Mouse (Mus musculus): Measurements from ENCODE around the gene Col24a1. TPM values are rescaled to one million over a fixed set of nuclear protein-coding genes. Genes with fewer than 3 reads are reported as not detected.
"Not testable (repeated sequence)": the region's sequence is repeated elsewhere in the genome, so short reads cannot be mapped to it uniquely, and the experiment has no call there.

Gene Col24a1
- polyA plus RNA-seq, 1 experiment: not detected

DNA sequence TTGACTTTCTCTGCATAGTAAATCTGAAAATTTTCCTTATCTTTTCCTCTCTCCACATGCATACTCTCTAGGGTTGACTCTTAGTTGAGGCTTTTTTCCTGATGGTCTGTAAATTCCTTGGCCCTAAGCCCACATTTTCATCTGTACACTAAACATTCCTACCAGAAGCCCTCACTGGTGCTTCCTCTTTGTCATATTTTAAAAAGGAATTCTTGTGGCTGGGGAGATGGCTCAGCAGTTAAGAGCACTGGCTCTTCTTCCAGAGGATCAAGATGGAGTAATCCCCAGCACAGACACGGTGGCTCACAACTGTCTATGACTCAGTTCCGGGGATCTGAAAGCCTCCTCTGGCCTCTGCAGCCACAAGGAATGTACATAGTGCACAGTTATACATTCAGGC lies 128.1 kb downstream of the Col24a1 start:
- WGBS: 77% methylated on average over 2 of the region's 2 CpGs
- Histone ChIP-seq H3K27ac (ENCODE audit: insufficient read depth, low read depth, low read length) (no peak overlapping the region), H3K4me3 (ENCODE audit: insufficient read depth, low read depth, low read length) (no peak overlapping the region), H3K4me1 (ENCODE audit: control insufficient read depth, insufficient read depth, low read length) (no peaks in the 10 kb centered on the region)
- no peak for TF ChIP-seq CTCF (IDR thresholded peaks at IDR 0.05; ENCODE audit: insufficient read depth, low read depth, low read length)
- no peak for TF ChIP-seq POLR2A (IDR thresholded peaks at IDR 0.05; ENCODE audit: insufficient read depth, low read depth, low read length)

DNA sequence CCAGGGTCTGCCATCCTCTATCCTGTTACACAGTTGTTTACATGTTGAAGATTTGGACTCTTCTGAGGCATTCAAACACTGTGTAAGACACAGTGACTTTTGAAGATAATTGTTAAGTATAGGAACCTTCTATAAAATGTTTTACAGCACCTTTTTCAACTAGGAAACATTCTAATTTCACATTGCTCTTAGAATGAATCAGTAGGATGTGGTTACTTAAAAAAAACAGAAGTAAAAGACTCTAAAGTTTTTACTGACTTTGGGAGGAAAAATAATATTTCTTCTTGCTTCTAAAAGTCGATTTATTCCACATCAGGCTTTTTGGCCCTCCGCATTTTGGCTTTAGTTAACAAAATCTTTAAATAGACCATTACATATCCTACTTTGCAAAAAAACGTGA lies 129.8 kb downstream of the Col24a1 start:
- 88% methylated on average over 3 of the region's 3 CpGs for WGBS
- Histone ChIP-seq H3K4me1 (ENCODE audit: control insufficient read depth, insufficient read depth, low read length) (no peaks in the 10 kb centered on the region), H3K27ac (ENCODE audit: insufficient read depth, low read depth, low read length) (no peak overlapping the region), H3K4me3 (ENCODE audit: insufficient read depth, low read depth, low read length) (no peak overlapping the region)
- TF ChIP-seq CTCF (IDR thresholded peaks at IDR 0.05; ENCODE audit: insufficient read depth, low read depth, low read length) (no peak), POLR2A (IDR thresholded peaks at IDR 0.05; ENCODE audit: insufficient read depth, low read depth, low read length) (no peak)

- H3K27ac ChIP-seq (ENCODE audit: insufficient read depth, low read depth, low read length): no peak overlapping the region
- no peaks in the 10 kb centered on the region for H3K4me1 ChIP-seq (ENCODE audit: control insufficient read depth, insufficient read depth, low read length)
- 93% methylated on average over 7 of the region's 7 CpGs for WGBS
- no peak for TF ChIP-seq CTCF (IDR thresholded peaks at IDR 0.05; ENCODE audit: insufficient read depth, low read depth, low read length)
- no peak for TF ChIP-seq POLR2A (IDR thresholded peaks at IDR 0.05; ENCODE audit: insufficient read depth, low read depth, low read length)
- no peak overlapping the region for H3K4me3 ChIP-seq (ENCODE audit: insufficient read depth, low read depth, low read length)
Observed at GRCm38 (mm10) chr3:145438352-145438751, 146.1 kb downstream of the Col24a1 start.

- WGBS: 88% methylated on average over 7 of the region's 7 CpGs
- Histone ChIP-seq H3K4me3 (ENCODE audit: insufficient read depth, low read depth, low read length) (no peak overlapping the region), H3K27ac (ENCODE audit: insufficient read depth, low read depth, low read length) (no peak overlapping the region), H3K4me1 (ENCODE audit: control insufficient read depth, insufficient read depth, low read length) (no peaks in the 10 kb centered on the region)
- TF ChIP-seq CTCF (IDR thresholded peaks at IDR 0.05; ENCODE audit: insufficient read depth, low read depth, low read length) (no peak), POLR2A (IDR thresholded peaks at IDR 0.05; ENCODE audit: insufficient read depth, low read depth, low read length) (no peak)
Observed at GRCm38 (mm10) chr3:145439086-145439485, 146.8 kb downstream of the Col24a1 start.

DNA sequence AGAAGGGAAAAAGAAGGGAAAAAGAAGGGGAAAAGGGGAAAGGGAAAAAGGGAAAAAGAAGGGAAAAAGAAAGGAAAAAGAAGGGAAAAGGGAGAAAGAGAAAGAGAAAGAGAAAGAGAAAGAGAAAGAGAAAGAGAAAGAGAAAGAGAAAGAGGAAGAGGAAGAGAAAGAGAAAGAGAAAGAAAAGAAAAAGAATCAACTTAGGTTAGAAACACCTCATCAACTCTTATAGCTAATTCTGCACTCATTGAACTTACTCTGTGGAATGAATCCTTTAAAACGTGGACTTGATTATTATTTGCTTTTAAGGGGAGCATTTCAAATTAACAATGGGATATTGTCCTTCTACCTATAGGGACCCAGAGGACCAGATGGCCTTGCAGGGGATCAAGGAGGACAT lies 148.7 kb downstream of the Col24a1 start:
- no peak overlapping the region for H3K4me3 ChIP-seq (ENCODE audit: insufficient read depth, low read depth, low read length)
- no peaks in the 10 kb centered on the region for H3K4me1 ChIP-seq (ENCODE audit: control insufficient read depth, insufficient read depth, low read length)
- no peak overlapping the region for H3K27ac ChIP-seq (ENCODE audit: insufficient read depth, low read depth, low read length)
- 73% methylated on average over 1 of the region's 1 CpGs for WGBS
- no peak for TF ChIP-seq POLR2A (IDR thresholded peaks at IDR 0.05; ENCODE audit: insufficient read depth, low read depth, low read length)

DNA sequence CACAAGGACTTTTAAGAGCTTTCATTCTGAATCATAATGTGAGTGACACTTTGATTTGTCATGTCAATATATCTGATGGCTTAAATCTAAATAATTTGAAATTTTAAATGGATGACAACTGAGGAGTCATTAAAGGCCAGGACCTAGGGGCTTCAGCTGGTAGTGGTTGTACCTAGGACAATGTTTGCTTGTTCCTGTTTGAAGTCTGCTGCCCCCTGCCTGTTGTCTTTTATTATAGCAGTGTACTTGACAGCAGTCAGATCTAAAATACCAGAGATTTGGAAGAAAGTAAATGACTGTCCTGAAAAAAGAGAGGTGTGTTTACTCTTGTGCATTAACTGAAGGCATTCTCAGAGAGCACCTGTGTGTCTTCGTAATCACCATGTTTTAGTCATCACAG lies 150.0 kb downstream of the Col24a1 start:
- no peaks in the 10 kb centered on the region for H3K4me1 ChIP-seq (ENCODE audit: control insufficient read depth, insufficient read depth, low read length)
- TF ChIP-seq CTCF (IDR thresholded peaks at IDR 0.05; ENCODE audit: insufficient read depth, low read depth, low read length) (no peak), POLR2A (IDR thresholded peaks at IDR 0.05; ENCODE audit: insufficient read depth, low read depth, low read length) (no peak)
- WGBS: 93% methylated on average over 1 of the region's 1 CpGs
- no peak overlapping the region for H3K27ac ChIP-seq (ENCODE audit: insufficient read depth, low read depth, low read length)
- no peak overlapping the region for H3K4me3 ChIP-seq (ENCODE audit: insufficient read depth, low read depth, low read length)

GRCm38 (mm10) chr3:145443167-145443566 lies 150.9 kb downstream of the Col24a1 start:
- H3K27ac ChIP-seq (ENCODE audit: insufficient read depth, low read depth, low read length); H3K4me3 ChIP-seq (ENCODE audit: insufficient read depth, low read depth, low read length); H3K4me1 ChIP-seq (ENCODE audit: control insufficient read depth, insufficient read depth, low read length): not testable (repeated sequence)
- 23% methylated on average over 6 of the region's 6 CpGs for WGBS

DNA sequence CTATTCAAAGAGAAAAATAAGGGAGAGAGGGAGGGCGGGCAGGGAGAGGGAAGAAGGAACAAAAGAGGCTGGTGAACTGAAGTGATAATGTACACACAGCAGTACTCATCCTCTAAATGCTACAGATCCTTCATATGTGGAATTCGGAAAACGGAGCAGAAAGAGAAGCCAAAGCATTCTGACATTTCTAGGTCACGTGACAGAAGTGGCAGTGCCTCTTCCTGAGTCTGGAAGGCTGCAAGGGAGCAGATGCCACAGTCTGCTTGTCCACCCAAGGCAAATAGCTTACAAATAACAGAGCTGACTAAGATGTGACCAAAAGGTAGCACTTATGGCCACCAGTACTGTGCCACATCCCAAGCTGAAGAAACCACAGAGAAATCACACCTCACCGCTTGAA lies 164.8 kb downstream of the Col24a1 start:
- 69% methylated on average over 5 of the region's 5 CpGs for WGBS
- no peak for TF ChIP-seq POLR2A (IDR thresholded peaks at IDR 0.05; ENCODE audit: insufficient read depth, low read depth, low read length)
- no peak for TF ChIP-seq CTCF (IDR thresholded peaks at IDR 0.05; ENCODE audit: insufficient read depth, low read depth, low read length)
- no peaks in the 10 kb centered on the region for H3K4me1 ChIP-seq (ENCODE audit: control insufficient read depth, insufficient read depth, low read length)
- H3K27ac ChIP-seq (ENCODE audit: insufficient read depth, low read depth, low read length): no peak overlapping the region
- H3K4me3 ChIP-seq (ENCODE audit: insufficient read depth, low read depth, low read length): no peak overlapping the region

GRCm38 (mm10) chr3:145462351-145462750 lies 170.1 kb downstream of the Col24a1 start:
- 73% methylated on average over 7 of the region's 7 CpGs for WGBS
- H3K4me1 ChIP-seq (ENCODE audit: control insufficient read depth, insufficient read depth, low read length): no peaks in the 10 kb centered on the region
- H3K27ac ChIP-seq (ENCODE audit: insufficient read depth, low read depth, low read length): no peak overlapping the region
- no peak overlapping the region for H3K4me3 ChIP-seq (ENCODE audit: insufficient read depth, low read depth, low read length)
- no peak for TF ChIP-seq POLR2A (IDR thresholded peaks at IDR 0.05; ENCODE audit: insufficient read depth, low read depth, low read length)
- no peak for TF ChIP-seq CTCF (IDR thresholded peaks at IDR 0.05; ENCODE audit: insufficient read depth, low read depth, low read length)

DNA sequence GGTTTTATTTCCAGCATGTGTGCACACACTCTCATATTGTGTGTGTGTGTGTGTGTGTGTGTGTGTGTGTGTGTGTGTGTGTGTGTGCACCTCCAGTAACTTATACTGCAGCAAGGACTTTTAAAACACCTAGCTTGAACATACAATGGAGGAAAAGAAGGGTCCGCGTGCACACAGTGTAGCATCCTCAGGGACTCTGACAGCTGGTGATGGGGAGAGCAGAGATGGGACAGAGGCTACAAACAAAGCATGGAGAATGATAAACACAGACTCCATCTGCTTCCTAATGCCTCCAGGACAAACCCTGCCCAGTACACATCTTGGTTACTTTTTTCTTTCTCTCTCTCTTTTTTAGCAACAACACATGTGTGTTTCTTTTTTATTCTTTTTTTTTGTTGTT lies 171.5 kb downstream of the Col24a1 start:
- no peak overlapping the region for H3K27ac ChIP-seq (ENCODE audit: insufficient read depth, low read depth, low read length)
- 94% methylated on average over 2 of the region's 2 CpGs for WGBS
- no peaks in the 10 kb centered on the region for H3K4me1 ChIP-seq (ENCODE audit: control insufficient read depth, insufficient read depth, low read length)
- no peak for TF ChIP-seq CTCF (IDR thresholded peaks at IDR 0.05; ENCODE audit: insufficient read depth, low read depth, low read length)
- no peak for TF ChIP-seq POLR2A (IDR thresholded peaks at IDR 0.05; ENCODE audit: insufficient read depth, low read depth, low read length)
- H3K4me3 ChIP-seq (ENCODE audit: insufficient read depth, low read depth, low read length): no peak overlapping the region
